Mouse (Mus musculus): ENCODE measurements around the gene Slc25a35.

DNA sequence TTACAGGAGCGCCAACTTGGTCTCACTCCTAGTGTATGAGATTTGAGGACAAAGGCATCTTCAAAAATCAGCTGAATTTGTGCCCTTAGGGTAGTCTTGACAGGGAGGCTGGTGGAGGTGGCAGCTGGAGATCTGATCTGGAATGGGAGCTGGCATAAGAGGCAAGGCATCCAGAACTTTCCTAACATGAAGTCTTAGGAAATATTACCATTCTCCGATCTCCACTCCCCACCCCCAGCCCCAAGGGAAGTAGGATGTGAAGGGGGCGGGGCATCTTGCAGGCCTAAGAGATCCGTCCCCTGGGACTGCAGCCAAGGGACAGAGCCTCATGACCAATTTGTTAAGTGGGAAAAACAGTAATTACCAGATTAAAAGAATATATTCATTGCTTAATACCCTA, 2.3 kb downstream of the Slc25a35 start:
- TF ChIP-seq GATA1 (IDR thresholded peaks at IDR 0.05; ENCODE audit: borderline replicate concordance, low read length) (no peak), FLI1 (IDR thresholded peaks at IDR 0.05; ENCODE audit: low read length) (no peak)
